Mouse (Mus musculus): ENCODE results near the gene Mars. TPM values are rescaled to one million over a fixed set of nuclear protein-coding genes. Genes with fewer than 3 reads are reported as not detected.
"Not testable (repeated sequence)": the region's sequence is repeated elsewhere in the genome, so short reads cannot be mapped to it uniquely, and the experiment has no call there.

The Mars gene
- polyA plus RNA-seq, 1 experiment = 101 TPM

DNA sequence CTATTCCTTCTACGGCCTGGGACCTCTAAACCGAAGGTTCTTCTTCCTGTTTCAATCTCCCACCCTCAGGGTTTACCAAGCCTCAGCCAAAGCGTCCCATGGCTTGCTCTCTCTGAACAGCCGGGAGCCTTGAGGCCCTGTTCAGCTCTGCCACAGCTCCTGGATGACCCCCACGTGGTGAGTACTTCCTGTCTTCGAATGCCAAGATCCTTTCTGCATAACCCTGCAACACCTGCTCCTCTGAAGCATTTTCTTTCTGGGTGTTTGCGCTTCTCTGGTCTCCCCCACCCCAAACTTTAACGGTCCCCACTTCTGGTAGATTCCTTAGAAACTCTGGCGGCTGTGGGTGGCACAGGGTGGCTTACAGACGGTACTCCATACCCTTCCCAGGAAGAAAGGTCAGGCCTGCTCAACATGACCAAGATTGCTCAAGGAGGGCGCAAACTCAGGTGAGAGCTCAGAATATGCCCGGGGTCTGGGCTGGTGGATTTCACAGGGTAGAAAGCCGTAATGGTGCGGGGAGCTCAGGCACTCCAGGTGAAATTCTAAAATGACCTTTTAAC, 13.9 kb upstream of the Mars start:
- peaks cover 26% of the 10 kb centered on the region for H3K27me3 ChIP-seq (replicated peaks)
- no peaks in the 10 kb centered on the region for H3K9me3 ChIP-seq
- H3K36me3 ChIP-seq (replicated peaks; ENCODE audit: low read length) = peaks cover 32% of the 10 kb centered on the region
- peak overlapping the region; percentile 95 for H3K4me3 ChIP-seq (replicated peaks)
- peaks cover 74% of the 10 kb centered on the region for H3K4me1 ChIP-seq
- no peak for TF ChIP-seq GATA1 (IDR thresholded peaks at IDR 0.05; ENCODE audit: borderline replicate concordance, low read length)
- TF ChIP-seq FLI1 (IDR thresholded peaks at IDR 0.05; ENCODE audit: low read length) = no peak

DNA sequence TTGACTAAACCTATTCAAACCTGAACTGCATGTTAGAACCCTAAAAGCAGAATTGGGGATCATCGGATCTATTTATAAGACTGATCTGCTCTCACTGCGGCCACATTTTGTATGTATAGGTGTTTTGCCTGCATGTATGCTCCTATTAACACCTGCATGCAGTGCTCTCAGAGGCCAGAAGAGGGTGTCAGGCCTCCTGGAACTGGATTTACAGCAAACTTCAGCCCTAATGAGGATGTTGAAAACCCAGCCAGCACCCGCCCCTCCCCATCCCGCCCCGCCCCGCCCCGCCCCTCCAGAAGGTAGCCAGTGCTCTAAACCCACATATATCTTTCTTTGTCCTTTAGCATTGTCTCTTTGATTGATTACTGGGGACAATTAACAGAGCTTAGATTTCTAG, 12.9 kb upstream of the Mars start:
- H3K4me3 ChIP-seq (replicated peaks) = peak overlapping the region; percentile 85
- TF ChIP-seq GATA1 (IDR thresholded peaks at IDR 0.05; ENCODE audit: borderline replicate concordance, low read length) = no peak
- no peaks in the 10 kb centered on the region for H3K9me3 ChIP-seq
- H3K4me1 ChIP-seq = peaks cover 76% of the 10 kb centered on the region
- H3K36me3 ChIP-seq (replicated peaks; ENCODE audit: low read length) = peaks cover 22% of the 10 kb centered on the region
- peaks cover 23% of the 10 kb centered on the region for H3K27me3 ChIP-seq (replicated peaks)

DNA sequence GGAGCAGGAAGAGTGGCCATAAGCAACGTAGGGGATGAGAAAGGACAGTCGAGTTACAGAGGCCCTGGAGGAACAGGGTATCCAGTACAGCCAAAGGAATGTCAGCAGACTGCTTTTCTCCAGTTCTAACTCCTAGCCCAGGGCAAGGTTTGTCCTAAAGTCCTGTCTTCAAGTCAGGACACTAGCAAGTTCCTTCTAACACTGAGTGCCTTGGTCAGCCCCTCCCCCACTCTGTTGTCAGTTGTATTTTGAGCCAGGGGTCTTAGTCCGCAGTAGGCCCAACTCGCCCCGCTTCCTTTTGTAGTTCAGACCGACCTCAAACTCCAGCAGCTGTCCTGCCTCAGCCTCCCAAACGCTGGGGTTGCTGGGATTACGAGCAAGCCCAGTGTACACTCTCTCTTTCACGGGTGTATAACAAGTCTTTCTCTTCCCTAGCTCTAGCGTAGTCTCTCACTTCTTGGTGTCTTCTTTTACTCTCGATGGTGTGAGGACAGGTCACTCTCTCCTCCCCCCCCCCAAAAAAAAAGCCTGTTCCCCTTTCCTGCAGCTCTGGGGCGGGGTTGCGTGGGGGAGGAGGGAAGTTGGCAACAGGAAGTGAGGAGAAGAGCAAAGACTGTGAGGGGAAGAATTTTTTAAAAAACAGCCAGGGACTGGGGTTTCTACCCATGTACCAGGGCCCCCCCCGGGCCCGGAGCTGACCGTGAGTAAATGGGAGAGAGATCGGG, 11.7 kb upstream of the Mars start:
- H3K4me1 ChIP-seq = peaks cover 76% of the 10 kb centered on the region
- no peak for TF ChIP-seq FLI1 (IDR thresholded peaks at IDR 0.05; ENCODE audit: low read length)
- TF ChIP-seq GATA1 (IDR thresholded peaks at IDR 0.05; ENCODE audit: borderline replicate concordance, low read length) = no peak
- peak overlapping the region; percentile 85 for H3K4me3 ChIP-seq (replicated peaks)
- peaks cover 17% of the 10 kb centered on the region for H3K27me3 ChIP-seq (replicated peaks)
- H3K36me3 ChIP-seq (replicated peaks; ENCODE audit: low read length) = peaks cover 10% of the 10 kb centered on the region
- no peaks in the 10 kb centered on the region for H3K9me3 ChIP-seq

DNA sequence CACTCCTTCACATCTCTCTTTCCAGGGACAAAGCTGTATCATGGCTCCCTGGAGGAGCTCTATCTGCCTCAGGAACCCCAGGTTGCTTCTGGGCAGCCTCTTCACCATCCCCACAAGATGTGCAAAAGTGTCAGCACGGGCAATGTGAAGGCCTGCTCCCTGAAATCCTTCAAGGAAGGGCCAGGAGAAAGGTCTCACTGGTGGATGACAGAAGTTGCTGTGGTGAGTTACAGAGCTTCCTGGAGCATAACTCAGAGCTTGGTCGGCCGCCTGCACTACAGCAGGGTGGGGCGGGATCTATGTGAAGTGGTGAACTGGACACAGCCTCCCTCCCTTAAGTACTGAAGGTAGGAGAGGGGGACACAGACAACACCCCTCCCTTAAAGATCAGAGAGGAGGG, 11.1 kb upstream of the Mars start:
- peaks cover 83% of the 10 kb centered on the region for H3K4me1 ChIP-seq
- TF ChIP-seq FLI1 (IDR thresholded peaks at IDR 0.05; ENCODE audit: low read length) (no peak), GATA1 (IDR thresholded peaks at IDR 0.05; ENCODE audit: borderline replicate concordance, low read length) (no peak)
- peaks cover 17% of the 10 kb centered on the region for H3K27me3 ChIP-seq (replicated peaks)
- peak overlapping the region; percentile 85 for H3K4me3 ChIP-seq (replicated peaks)
- no peaks in the 10 kb centered on the region for H3K9me3 ChIP-seq
- peaks cover 5% of the 10 kb centered on the region for H3K36me3 ChIP-seq (replicated peaks; ENCODE audit: low read length)

DNA sequence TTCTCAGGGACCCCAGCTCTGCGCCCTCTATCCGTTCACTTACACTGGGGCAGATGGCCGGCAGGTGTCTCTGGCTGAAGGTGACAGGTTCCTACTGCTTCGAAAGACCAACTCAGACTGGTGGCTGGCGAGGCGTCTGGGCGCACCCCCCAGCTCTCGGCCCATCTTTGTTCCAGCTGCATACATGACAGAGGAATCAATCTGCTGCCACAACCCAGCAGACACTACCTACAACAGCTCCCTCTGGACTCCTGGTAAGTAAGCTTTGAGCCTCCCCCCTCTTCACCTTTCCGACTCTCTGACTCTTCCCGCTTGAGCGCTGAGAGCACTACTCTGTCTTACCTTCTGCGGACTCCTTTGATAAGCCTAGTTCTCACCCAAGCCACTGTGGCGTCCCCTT, 10.6 kb upstream of the Mars start:
- Histone ChIP-seq H3K36me3 (replicated peaks; ENCODE audit: low read length) (peaks cover 2% of the 10 kb centered on the region), H3K9me3 (no peaks in the 10 kb centered on the region), H3K4me3 (replicated peaks) (no peak overlapping the region), H3K27me3 (replicated peaks) (peaks cover 14% of the 10 kb centered on the region), H3K4me1 (peaks cover 87% of the 10 kb centered on the region)
- TF ChIP-seq GATA1 (IDR thresholded peaks at IDR 0.05; ENCODE audit: borderline replicate concordance, low read length) = no peak
- TF ChIP-seq FLI1 (IDR thresholded peaks at IDR 0.05; ENCODE audit: low read length) = no peak

DNA sequence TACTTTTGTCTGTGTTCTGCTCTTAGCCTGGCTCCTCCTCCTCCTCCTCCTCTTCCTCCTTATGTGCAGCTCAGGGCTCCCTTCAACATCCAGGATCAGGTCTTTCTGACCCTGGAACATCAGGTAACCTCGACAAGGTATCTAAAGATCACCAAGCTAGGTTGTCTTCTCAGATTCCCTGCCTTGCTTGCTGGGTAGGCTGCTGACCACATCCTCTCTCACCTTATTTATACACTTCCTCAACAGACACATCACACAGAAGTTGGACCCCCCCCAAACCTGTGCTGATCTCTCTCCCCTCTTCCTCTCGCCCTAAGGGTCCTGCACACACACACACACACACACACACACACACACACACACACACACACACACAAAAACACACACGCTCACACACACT, 10.0 kb upstream of the Mars start, which contains the start of gene Arhgap9:
Arhgap9 (plus strand) TSS at position 344 of the 400 bp plus-strand sequence.
- Histone ChIP-seq H3K36me3 (replicated peaks; ENCODE audit: low read length) (no peaks in the 10 kb centered on the region), H3K9me3 (no peaks in the 10 kb centered on the region), H3K27me3 (replicated peaks) (peaks cover 10% of the 10 kb centered on the region), H3K4me1 (peaks cover 83% of the 10 kb centered on the region), H3K4me3 (replicated peaks) (peak within 1 kb of the TSS; percentile 85)
- TF ChIP-seq GATA1 (IDR thresholded peaks at IDR 0.05; ENCODE audit: borderline replicate concordance, low read length) (no peak), FLI1 (IDR thresholded peaks at IDR 0.05; ENCODE audit: low read length) (no peak)

DNA sequence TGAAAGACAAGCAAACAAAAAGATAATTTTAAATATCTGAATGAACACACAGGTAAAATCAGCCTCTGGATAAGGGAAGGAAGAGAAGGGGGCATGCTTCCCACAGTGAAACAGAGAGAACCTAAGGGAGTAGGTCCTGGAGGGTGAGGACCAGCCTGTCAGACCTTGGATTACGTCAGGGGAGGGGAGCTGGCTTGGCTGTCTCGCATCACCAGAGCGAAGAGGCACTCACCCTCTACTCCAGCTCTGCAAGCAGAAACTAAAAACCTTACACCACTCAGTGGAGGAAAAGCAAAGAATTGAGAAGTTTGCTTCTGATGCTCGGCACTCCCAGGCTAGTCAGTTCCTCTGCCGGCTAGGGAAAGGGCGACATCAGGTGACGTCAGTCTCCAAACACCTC, 8.4 kb upstream of the Mars start:
- H3K36me3 ChIP-seq (replicated peaks; ENCODE audit: low read length) = no peaks in the 10 kb centered on the region
- no peaks in the 10 kb centered on the region for H3K27me3 ChIP-seq (replicated peaks)
- no peak overlapping the region for H3K4me3 ChIP-seq (replicated peaks)
- peaks cover 3% of the 10 kb centered on the region; the same call in 1 of the 2 replicates for H3K9me3 ChIP-seq
- peaks cover 66% of the 10 kb centered on the region for H3K4me1 ChIP-seq
- TF ChIP-seq GATA1 (IDR thresholded peaks at IDR 0.05; ENCODE audit: borderline replicate concordance, low read length) (no peak), FLI1 (IDR thresholded peaks at IDR 0.05; ENCODE audit: low read length) (no peak)

DNA sequence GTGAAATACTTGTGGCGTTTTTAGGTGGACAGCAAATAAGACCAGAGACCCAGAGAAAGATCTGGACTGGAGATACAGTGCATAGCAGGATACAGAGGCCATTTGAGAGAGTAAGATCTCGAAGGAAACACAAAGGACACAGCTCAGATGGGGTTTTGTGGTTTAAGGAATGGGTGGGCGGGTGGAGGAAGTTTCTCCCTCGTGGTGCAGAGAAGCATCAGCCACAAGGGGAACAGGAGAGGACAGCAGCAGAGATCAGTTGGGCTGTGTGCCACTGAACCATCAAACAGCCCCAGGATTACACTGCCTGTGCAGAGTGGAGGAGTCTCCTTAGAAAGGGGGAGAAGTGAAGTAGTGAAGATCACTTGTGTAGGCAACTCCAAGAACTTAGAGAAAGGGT, 6.4 kb upstream of the Mars start:
- Histone ChIP-seq H3K9me3 (peaks cover 3% of the 10 kb centered on the region; the same call in 1 of the 2 replicates), H3K36me3 (replicated peaks; ENCODE audit: low read length) (no peaks in the 10 kb centered on the region), H3K4me3 (replicated peaks) (peak overlapping the region; percentile 70), H3K4me1 (peaks cover 54% of the 10 kb centered on the region), H3K27me3 (replicated peaks) (no peaks in the 10 kb centered on the region)
- TF ChIP-seq FLI1 (IDR thresholded peaks at IDR 0.05; ENCODE audit: low read length) (no peak), GATA1 (IDR thresholded peaks at IDR 0.05; ENCODE audit: borderline replicate concordance, low read length) (no peak)

DNA sequence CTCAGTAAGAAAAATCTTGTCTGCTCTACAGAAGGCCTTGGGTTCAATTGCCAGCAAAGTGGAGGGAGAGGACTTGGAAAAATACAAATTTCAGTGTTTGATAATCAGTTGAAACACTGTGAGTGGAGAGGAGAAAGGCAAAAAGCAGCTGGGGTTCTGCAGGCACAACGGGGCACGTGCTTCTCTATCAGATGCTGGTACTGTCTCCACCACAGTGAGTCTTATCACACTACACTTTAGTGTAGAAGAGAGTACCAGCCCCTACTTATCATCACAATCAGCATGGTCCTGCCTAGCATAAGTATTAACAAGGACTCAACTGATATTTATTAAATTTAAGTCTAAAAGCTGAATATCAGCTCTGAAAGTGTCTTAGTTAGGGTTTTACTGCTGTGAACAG, 5.7 kb upstream of the Mars start:
- Histone ChIP-seq H3K4me1 (peaks cover 54% of the 10 kb centered on the region), H3K4me3 (replicated peaks) (no peak overlapping the region), H3K9me3 (peaks cover 3% of the 10 kb centered on the region; the same call in 1 of the 2 replicates), H3K36me3 (replicated peaks; ENCODE audit: low read length) (no peaks in the 10 kb centered on the region), H3K27me3 (replicated peaks) (no peaks in the 10 kb centered on the region)
- TF ChIP-seq GATA1 (IDR thresholded peaks at IDR 0.05; ENCODE audit: borderline replicate concordance, low read length) (no peak), FLI1 (IDR thresholded peaks at IDR 0.05; ENCODE audit: low read length) (no peak)

DNA sequence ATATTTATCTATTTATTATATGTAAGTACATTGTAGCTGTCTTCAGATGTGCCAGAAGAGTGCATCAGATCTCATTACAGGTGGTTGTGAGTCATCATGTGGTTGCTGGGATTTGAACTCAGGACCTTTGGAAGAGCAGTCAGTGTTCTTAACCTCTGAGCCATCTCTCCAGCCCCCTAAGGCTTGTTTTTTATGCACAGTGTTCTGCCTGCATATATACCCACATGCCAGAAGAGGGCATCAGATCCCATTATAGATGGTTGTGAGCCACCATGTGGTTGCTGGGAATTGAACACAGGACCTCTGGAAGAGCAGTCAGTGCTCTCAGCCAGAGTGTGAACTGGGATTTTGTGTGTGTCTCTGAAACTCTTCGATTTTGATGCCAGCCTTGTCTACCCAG, 3.4 kb upstream of the Mars start:
- not testable (repeated sequence) for H3K4me3 ChIP-seq (replicated peaks); H3K36me3 ChIP-seq (replicated peaks; ENCODE audit: low read length); H3K27me3 ChIP-seq (replicated peaks); H3K9me3 ChIP-seq
- H3K4me1 ChIP-seq = peaks cover 49% of the 10 kb centered on the region

DNA sequence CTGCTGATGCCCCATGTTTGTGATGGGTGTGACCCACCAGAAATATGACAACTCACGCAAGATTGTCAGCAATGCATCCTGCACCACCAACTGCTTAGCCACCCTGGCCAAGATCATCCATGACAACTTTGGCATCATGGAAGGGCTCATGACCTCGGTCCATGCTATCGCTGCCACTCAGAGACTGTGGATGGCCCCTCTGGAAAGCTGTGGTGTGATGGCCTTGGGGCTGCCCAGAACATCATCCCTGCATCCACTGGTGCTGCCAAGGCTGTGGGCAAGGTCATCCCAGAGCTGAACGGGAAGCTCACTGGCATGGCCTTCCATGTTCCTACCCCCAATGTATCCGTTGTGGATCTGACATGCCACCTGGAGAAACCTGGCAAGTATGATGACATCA, 1.9 kb upstream of the Mars start:
- Histone ChIP-seq H3K36me3 (replicated peaks; ENCODE audit: low read length) (peaks cover 19% of the 10 kb centered on the region), H3K4me1 (peaks cover 55% of the 10 kb centered on the region)
- not testable (repeated sequence) for H3K4me3 ChIP-seq (replicated peaks); H3K9me3 ChIP-seq; H3K27me3 ChIP-seq (replicated peaks)

All from megakaryocyte, embryonic 14.5 days (primary cell).